Mouse (Mus musculus): ENCODE data around the gene Etnk1. TPM values are rescaled to one million over a fixed set of nuclear protein-coding genes. Genes with fewer than 3 reads are reported as not detected.
"Not testable (repeated sequence)": the region's sequence is repeated elsewhere in the genome, so short reads cannot be mapped to it uniquely, and the experiment has no call there.

Gene Etnk1
- 87.9 and 104 TPM in 2 replicates for total RNA-seq (2017)

GRCm38 (mm10) chr6:143166452-143167357 is at the start of gene Etnk1:
Gene Etnk1 (plus strand): TSS chr6:143167221.
- ATAC-seq (replicated peaks; ENCODE audit: low read depth, poor library complexity, severe bottlenecking), result peak; percentile 81

GRCm38 (mm10) chr6:143119325-143119724 is 47.7 kb upstream of the Etnk1 start:
- no peak for ATAC-seq (replicated peaks; ENCODE audit: low read depth, poor library complexity, severe bottlenecking)

- ATAC-seq (replicated peaks; ENCODE audit: low read depth, poor library complexity, severe bottlenecking), result no peak
These were observed 41.3 kb upstream of the Etnk1 start for GRCm38 (mm10) chr6:143125721-143126120.

- ATAC-seq (replicated peaks; ENCODE audit: low read depth, poor library complexity, severe bottlenecking), result peak; percentile 29
These were observed 37.6 kb upstream of the Etnk1 start for GRCm38 (mm10) chr6:143129466-143129865.

- no peak for ATAC-seq (replicated peaks; ENCODE audit: low read depth, poor library complexity, severe bottlenecking)
These were observed 37.1 kb upstream of the Etnk1 start for GRCm38 (mm10) chr6:143129952-143130351.

- peak; percentile 38; the same call in 1 of the 2 replicates for ATAC-seq (replicated peaks; ENCODE audit: low read depth, poor library complexity, severe bottlenecking)
These were observed 36.6 kb upstream of the Etnk1 start for GRCm38 (mm10) chr6:143130411-143130810.

- peak; percentile 64 for ATAC-seq (replicated peaks; ENCODE audit: low read depth, poor library complexity, severe bottlenecking)
These were observed 34.9 kb upstream of the Etnk1 start for GRCm38 (mm10) chr6:143131895-143132652.

GRCm38 (mm10) chr6:143133150-143133549 is 33.9 kb upstream of the Etnk1 start:
- no peak for ATAC-seq (replicated peaks; ENCODE audit: low read depth, poor library complexity, severe bottlenecking)

GRCm38 (mm10) chr6:143135097-143135496 is 31.9 kb upstream of the Etnk1 start:
- ATAC-seq (replicated peaks; ENCODE audit: low read depth, poor library complexity, severe bottlenecking), result no peak

- ATAC-seq (replicated peaks; ENCODE audit: low read depth, poor library complexity, severe bottlenecking), result no peak
These were observed 30.3 kb upstream of the Etnk1 start for GRCm38 (mm10) chr6:143136688-143137087.

- no peak for ATAC-seq (replicated peaks; ENCODE audit: low read depth, poor library complexity, severe bottlenecking)
These were observed 29.7 kb upstream of the Etnk1 start for GRCm38 (mm10) chr6:143137341-143137740.

GRCm38 (mm10) chr6:143139417-143139816 is 27.6 kb upstream of the Etnk1 start:
- ATAC-seq (replicated peaks; ENCODE audit: low read depth, poor library complexity, severe bottlenecking), result peak; percentile 50; the same call in 1 of the 2 replicates

GRCm38 (mm10) chr6:143140884-143141283 is 26.1 kb upstream of the Etnk1 start:
- no peak for ATAC-seq (replicated peaks; ENCODE audit: low read depth, poor library complexity, severe bottlenecking)

- not testable (repeated sequence) for ATAC-seq (replicated peaks; ENCODE audit: low read depth, poor library complexity, severe bottlenecking)
These were observed 25.1 kb upstream of the Etnk1 start for GRCm38 (mm10) chr6:143141624-143142592.

GRCm38 (mm10) chr6:143142861-143143260 is 24.2 kb upstream of the Etnk1 start:
- ATAC-seq (replicated peaks; ENCODE audit: low read depth, poor library complexity, severe bottlenecking), result no peak

GRCm38 (mm10) chr6:143143321-143143720 is 23.7 kb upstream of the Etnk1 start:
- ATAC-seq (replicated peaks; ENCODE audit: low read depth, poor library complexity, severe bottlenecking), result no peak

- no peak for ATAC-seq (replicated peaks; ENCODE audit: low read depth, poor library complexity, severe bottlenecking)
These were observed 23.2 kb upstream of the Etnk1 start for GRCm38 (mm10) chr6:143143775-143144273.

GRCm38 (mm10) chr6:143144556-143144955 is 22.5 kb upstream of the Etnk1 start:
- ATAC-seq (replicated peaks; ENCODE audit: low read depth, poor library complexity, severe bottlenecking), result no peak

GRCm38 (mm10) chr6:143145051-143145450 is 22.0 kb upstream of the Etnk1 start:
- no peak for ATAC-seq (replicated peaks; ENCODE audit: low read depth, poor library complexity, severe bottlenecking)

- ATAC-seq (replicated peaks; ENCODE audit: low read depth, poor library complexity, severe bottlenecking), result peak; percentile 87
These were observed 20.3 kb upstream of the Etnk1 start for GRCm38 (mm10) chr6:143146756-143147155.
